Mouse (Mus musculus): ENCODE data around the gene Rlbp1. TPM values are rescaled to one million over a fixed set of nuclear protein-coding genes. Genes with fewer than 3 reads are reported as not detected.

Rlbp1 gene
- total RNA-seq, 2 experiments from 2014 or later: 0.17 to 0.45 TPM

GRCm38 (mm10) chr7:79328769-79329168 is 58.1 kb downstream of the Rlbp1 start:
- no peak for DNase-seq (ENCODE audit: low spot score in 2 of 2)

Other genes starting within 250 kb of the Rlbp1 start
- gene Mfge8, start 238.0 kb downstream of the Rlbp1 start, total RNA-seq (2021): 100 to 1,000 TPM; 327 to 347 TPM
- 100 to 1,000 TPM; 382 to 406 TPM for gene Abhd2, start 113.8 kb downstream of the Rlbp1 start, total RNA-seq (2021)
- gene Fanci, start 4.9 kb upstream of the Rlbp1 start, total RNA-seq (2021): 1 to 10 TPM; 4.7 to 5.0 TPM
- 10 to 100 TPM; 87.2 to 93.7 TPM for gene Polg, start 79.3 kb upstream of the Rlbp1 start, total RNA-seq (2021)
- 10 to 100 TPM in 1 of 2 experiments, 1 to 10 TPM in 1; 1.7 to 12.8 TPM for gene Rhcg, start 230.6 kb upstream of the Rlbp1 start, total RNA-seq (2021)

Measured in adrenal gland, postnatal 4 days (tissue).